ENCODE assay signal across 16 mouse cellular contexts in the genomic region with DNA sequence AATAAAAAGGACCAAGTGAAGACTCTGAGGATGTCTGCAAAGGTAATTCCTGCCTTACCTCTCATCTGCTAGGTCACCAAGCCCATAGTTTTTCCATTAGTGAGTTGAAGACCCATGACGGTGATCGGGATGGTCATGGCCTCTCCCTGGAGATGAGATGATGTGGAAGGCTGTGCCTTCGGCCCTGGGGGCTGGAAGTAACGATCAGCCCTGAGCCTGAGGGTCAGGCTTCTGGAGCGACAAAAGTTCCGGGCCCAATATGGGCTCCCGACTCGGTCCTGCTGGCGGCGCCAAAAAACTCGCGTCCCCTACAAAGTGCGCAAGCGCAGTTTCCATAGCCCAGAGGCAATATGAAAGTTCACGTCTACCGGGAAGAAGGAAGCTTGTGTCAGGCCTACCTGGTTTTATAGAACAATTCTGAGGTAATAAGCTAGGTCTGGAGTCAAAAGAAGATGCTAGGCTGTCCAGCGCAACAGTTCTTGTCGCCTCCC. TPM values are rescaled to one million over a fixed set of nuclear protein-coding genes. Genes with fewer than 3 reads are reported as not detected.
DNase-seq lines count a peak whose midpoint lies in the region; ATAC-seq and TF ChIP-seq lines count a peak whose summit lies in the region.
"Had no signal": no experiment of that assay in that cellular context is flagged by ENCODE, and none has a peak within 500 bp of the region (broad histone marks: within the 10 kb centered on the region; RNA-seq: fewer than 3 reads in every experiment).

TSS of gene Slc30a3 (minus strand) at position 238 of the 491 bp plus-strand sequence.

- no peaks in the 10 kb centered on the region for H3K36me3 ChIP-seq in hindbrain, embryonic 16.5 days (ENCODE audit: control insufficient read depth, insufficient read depth, low read length)
- H3K36me3 ChIP-seq in neural tube, embryonic 13.5 days: no peaks in the 10 kb centered on the region
- H3K36me3 ChIP-seq: kidney, embryonic 15.5 days; limb, embryonic 13.5 days had no signal

- no peak within 1 kb of the TSS for H3K4me3 ChIP-seq in left cerebral cortex, adult 2 months
- H3K4me3 ChIP-seq in hindbrain, embryonic 16.5 days (ENCODE audit: low read length): no peak within 1 kb of the TSS
- no peak within 1 kb of the TSS for H3K4me3 ChIP-seq in neural tube, embryonic 13.5 days
- no peak within 1 kb of the TSS for H3K4me3 ChIP-seq in gastrocnemius, adult 2 months
- H3K4me3 ChIP-seq: erythroblast, embryonic 14.5 days; kidney, embryonic 15.5 days; limb, embryonic 13.5 days had no signal

- H3K9ac ChIP-seq in hindbrain, embryonic 16.5 days (ENCODE audit: low read depth, low read length): no peak within 1 kb of the TSS
- no peak within 1 kb of the TSS for H3K9ac ChIP-seq in neural tube, embryonic 13.5 days
- H3K9ac ChIP-seq: forebrain, postnatal 0 days; kidney, embryonic 15.5 days; limb, embryonic 13.5 days had no signal

- H3K27me3 ChIP-seq in hindbrain, embryonic 16.5 days (replicated peaks; ENCODE audit: control insufficient read depth, insufficient read depth, low read length): no peaks in the 10 kb centered on the region
- H3K27me3 ChIP-seq in neural tube, embryonic 13.5 days: peaks cover 5% of the 10 kb centered on the region; the same call in 1 of the 2 replicates

- no peak for DNase-seq in left cerebral cortex, adult 2 months (ENCODE audit: extremely low spot score in 1 of 2, low spot score in 2 of 2)
- DNase-seq in left cerebral cortex, adult 11 months (ENCODE audit: low spot score): no peak
- no peak for DNase-seq in left cerebral cortex, adult 8-10 months (ENCODE audit: low spot score in 2 of 2)
- no peak for DNase-seq in gastrocnemius, adult 2 months
- DNase-seq: cerebellum, adult 9-11 months; forebrain, postnatal 0 days; right cerebral cortex, postnatal 25 days; thymus, postnatal 25 days had no signal

- no peak for ATAC-seq in hindbrain, embryonic 16.5 days
- no peak for ATAC-seq in neural tube, embryonic 13.5 days (ENCODE audit: low read depth)
- no peak for ATAC-seq in erythroblast, adult 5-6 weeks (replicated peaks; ENCODE audit: low FRiP score, poor library complexity, severe bottlenecking)
- ATAC-seq: forebrain, postnatal 0 days had no signal

- no peaks in the 10 kb centered on the region for H3K9me3 ChIP-seq in hindbrain, embryonic 16.5 days (ENCODE audit: control insufficient read depth, low read length)
- H3K9me3 ChIP-seq in neural tube, embryonic 13.5 days: no peaks in the 10 kb centered on the region
- H3K9me3 ChIP-seq: kidney, embryonic 15.5 days; limb, embryonic 13.5 days had no signal

- intact Hi-C loops in left cerebral cortex, adult 2 months (cut with DNase I): loop anchor here (5.0 kb wide), 1 partner anchor 176 kb away; no protein-coding TSS in a partner anchor
- intact Hi-C loops in gastrocnemius, adult 2 months (cut with DNase I): no loop called here

- H3K27ac ChIP-seq in left cerebral cortex, adult 2 months: no peak within 1 kb of the TSS
- no peak within 1 kb of the TSS for H3K27ac ChIP-seq in hindbrain, embryonic 16.5 days (ENCODE audit: low read depth, low read length)
- H3K27ac ChIP-seq in neural tube, embryonic 13.5 days (replicated peaks): no peak within 1 kb of the TSS
- H3K27ac ChIP-seq in gastrocnemius, adult 2 months: no peak within 1 kb of the TSS
- H3K27ac ChIP-seq: kidney, embryonic 15.5 days; limb, embryonic 13.5 days had no signal

- WGBS in hindbrain, embryonic 16.5 days: 93% methylated on average over 18 of the region's 18 CpGs
- 90% methylated on average over 18 of the region's 18 CpGs for WGBS in neural tube, embryonic 13.5 days

- TF ChIP-seq CTCF in left cerebral cortex, adult 2 months (IDR thresholded peaks at IDR 0.05): no peak
- no peak for TF ChIP-seq CTCF in gastrocnemius, adult 2 months (IDR thresholded peaks at IDR 0.05)

- H3K4me1 ChIP-seq in hindbrain, embryonic 16.5 days (ENCODE audit: control insufficient read depth, insufficient read depth, low read depth, low read length): no peaks in the 10 kb centered on the region
- no peaks in the 10 kb centered on the region for H3K4me1 ChIP-seq in neural tube, embryonic 13.5 days (replicated peaks)
- H3K4me1 ChIP-seq: kidney, embryonic 15.5 days; limb, embryonic 13.5 days had no signal

- H3K4me2 ChIP-seq in hindbrain, embryonic 16.5 days (ENCODE audit: low read length): no peak within 1 kb of the TSS
- no peak within 1 kb of the TSS for H3K4me2 ChIP-seq in neural tube, embryonic 13.5 days
- H3K4me2 ChIP-seq: kidney, embryonic 15.5 days; limb, embryonic 13.5 days had no signal

RNA-seq across cellular contexts. Expression of gene Slc30a3, which starts in this region (rescaled TPM):
- 100 to 1,000 TPM; 162 to 184 TPM for total RNA-seq in left cerebral cortex, adult 2 months (2021)
- polyA plus RNA-seq in hindbrain, embryonic 16.5 days (2015; fragmentation: Nextera tagmentation; extraction: Ambion mirVana): 44.3 and 52.7 TPM in 2 replicates
- 100 to 1,000 TPM; 102 to 124 (median 110) TPM for total RNA-seq in left cerebral cortex, adult 8-10 months (2022)
- polyA plus RNA-seq in neural tube, embryonic 13.5 days (2015; fragmentation: Nextera tagmentation; extraction: Ambion mirVana): 26.2 and 28.9 TPM in 2 replicates
- total RNA-seq in erythroblast, adult 5-6 weeks (2015; ENCODE audit: low replicate concordance): not detected in 2 replicates
- total RNA-seq in erythroblast, adult 5-6 weeks (2017; ENCODE audit: low replicate concordance): not detected in 2 replicates
- not detected for total RNA-seq in gastrocnemius, adult 2 months (2021)
- total RNA-seq: gastrocnemius, postnatal 4 days; monocyte, adult 5-6 weeks had no signal
- polyA plus RNA-seq: erythroblast, embryonic 14.5 days had no signal

Comparison
In these comparisons a context has a peak if more than half of its experiments do, and no peak if none do; other contexts are left out.
1. RNA of gene Slc30a3 (total RNA-seq): 162 to 184 TPM in left cerebral cortex, adult 2 months and 102 to 124 TPM in left cerebral cortex, adult 8-10 months; not detected in gastrocnemius, adult 2 months and not detected in erythroblast, adult 5-6 weeks; every median in the first group is over 10 times any median in the second.